Mouse (Mus musculus) CD8-positive naive resting alpha-beta T cell, adult 2 months (primary cell): ENCODE data around the gene Trpc4ap.
A peak's percentile ranks its signal among the peaks of the same experiment; 100 is the strongest.

ENCODE experiments used
- DNase-seq, 2 experiments: peaks; one replicate each; pipeline ENCODE4 v3.0.0; 2022; ENCODE audit warnings: low read depth in 2 of 2, low spot score in 2 of 2

Gene Trpc4ap

DNA sequence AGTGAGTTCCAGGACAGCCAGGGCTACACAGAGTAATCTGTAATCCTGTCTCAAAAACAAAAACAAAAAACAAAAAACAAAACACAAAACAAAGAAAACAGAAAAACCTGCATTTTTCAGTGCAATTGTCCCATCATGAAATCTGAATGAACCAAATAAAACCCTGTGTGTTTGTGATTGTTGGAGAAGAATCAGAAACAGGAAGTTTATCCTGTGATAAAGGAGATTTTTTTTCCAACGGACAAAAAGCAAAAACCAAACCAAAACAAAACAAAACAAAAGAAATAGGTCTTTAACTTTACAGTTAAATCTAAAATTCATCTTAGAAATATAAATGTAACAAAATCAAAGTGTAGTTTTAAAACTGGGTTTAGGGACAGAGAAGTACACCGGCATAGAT lies 2.4 kb upstream of the Trpc4ap start:
- DNase-seq = no peak

DNA sequence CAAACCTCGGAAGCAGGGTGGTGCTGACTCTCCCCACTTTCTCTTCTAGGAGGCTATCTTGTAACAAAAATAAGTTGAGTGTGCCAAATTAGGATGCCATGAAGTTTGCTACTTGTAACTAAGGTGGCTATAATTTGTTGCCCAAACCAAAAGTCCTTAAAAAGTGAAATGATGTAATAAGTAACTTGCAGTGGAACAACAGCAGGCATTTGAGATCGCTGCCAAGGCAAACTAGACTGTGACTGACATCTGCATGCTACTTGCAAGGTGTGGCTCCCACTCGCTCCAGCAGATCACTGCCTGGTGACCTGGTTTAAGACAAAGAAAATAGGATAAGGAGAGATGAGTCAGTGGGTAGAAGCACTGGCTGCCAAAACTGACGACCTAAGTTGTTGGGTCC lies 952 bp upstream of the Trpc4ap start:
- DNase-seq = no peak

DNA sequence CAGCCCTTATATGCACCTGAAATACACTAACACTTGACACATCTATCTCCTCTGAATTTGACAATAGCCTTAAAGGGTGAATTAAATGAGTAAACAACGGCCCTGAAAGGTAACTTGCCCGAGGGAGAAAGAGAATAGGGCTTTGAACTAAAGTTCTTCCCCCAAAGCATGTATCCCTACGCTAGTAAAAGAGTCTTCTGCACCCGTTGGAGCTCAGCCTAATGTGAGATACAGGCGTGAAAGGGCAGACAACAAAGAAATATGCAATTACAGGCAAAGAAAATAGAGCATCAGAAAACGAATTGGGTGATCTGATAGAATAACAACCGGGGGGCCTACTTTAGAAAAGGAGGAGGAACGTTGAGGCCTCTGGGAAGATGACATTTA lies 855 bp downstream of the Trpc4ap start:
- DNase-seq = no peak

DNA sequence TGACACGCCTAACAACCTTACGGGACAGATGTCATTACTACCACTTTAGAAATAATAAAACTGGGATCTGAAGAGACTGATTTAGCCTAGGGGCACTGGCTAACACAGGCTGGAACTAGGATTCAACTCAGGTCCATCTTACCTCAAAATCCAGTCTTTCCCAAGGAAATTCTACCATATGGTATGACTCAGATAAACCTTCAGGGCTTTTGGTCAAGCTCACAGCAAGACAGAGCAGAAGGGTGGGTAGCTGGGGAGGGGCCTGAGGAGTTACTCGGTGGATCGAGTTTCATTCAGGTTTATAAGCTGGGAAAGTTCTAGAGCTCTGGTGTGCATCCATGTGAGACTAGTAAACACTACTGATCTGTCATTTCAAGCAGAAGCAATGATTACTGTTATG lies 3.0 kb downstream of the Trpc4ap start:
- no peak for DNase-seq

DNA sequence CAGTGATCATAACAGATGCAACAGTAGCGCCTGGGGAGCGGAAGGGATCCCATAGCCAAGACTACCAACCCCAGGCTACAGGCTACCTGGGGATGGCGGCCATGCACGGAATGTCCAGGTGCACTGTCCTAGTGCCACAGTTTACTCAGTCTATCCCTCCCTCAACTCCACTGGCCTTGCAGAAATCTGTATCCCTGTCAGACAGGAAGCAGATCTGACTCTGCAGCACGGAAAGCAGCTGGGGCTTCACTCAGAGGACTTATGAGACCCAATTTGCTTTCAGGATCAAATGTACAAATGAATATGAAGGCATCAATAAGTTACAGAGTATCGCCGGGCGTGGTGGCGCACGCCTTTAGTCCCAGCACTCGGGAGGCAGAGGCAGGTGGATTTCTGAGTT lies 4.4 kb downstream of the Trpc4ap start:
- DNase-seq = no peak

DNA sequence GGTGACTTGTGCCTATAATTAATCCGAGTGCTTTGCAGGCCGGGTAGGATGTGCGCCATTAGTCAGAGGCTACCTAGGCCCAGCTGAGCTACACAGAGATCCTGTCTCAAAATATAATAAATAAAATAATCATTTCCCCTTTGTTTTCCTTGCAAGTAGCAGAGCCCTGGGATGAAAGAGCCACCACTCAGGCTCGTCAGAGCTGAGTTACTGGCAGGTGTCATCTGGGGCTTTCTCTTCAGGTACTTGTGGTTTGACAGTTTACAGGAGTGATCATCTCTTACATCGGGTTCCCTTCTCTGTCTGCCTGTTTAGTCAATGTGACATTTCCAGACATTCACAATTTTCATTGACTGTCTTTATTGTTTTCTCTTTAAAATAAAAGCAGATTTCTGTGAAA lies 5.6 kb downstream of the Trpc4ap start:
- DNase-seq = no peak

DNA sequence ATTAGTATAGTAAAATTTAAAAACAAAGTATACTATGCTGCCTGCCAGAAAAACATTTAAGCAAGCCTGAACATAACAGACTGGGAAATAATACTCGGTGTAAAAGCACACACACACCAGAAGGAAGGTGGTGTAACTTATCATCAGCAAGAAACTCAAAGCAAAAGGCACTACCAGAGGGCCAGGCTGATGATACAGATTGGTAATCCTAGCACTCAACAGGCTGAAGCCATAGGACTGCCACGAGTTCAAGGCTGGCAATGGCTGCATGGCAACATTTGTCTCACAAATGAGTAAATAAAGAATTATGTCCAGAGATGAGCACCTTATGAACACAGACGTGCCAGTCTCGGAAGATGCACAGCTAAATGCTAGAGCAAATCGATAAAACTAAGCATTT lies 8.4 kb downstream of the Trpc4ap start:
- no peak for DNase-seq

DNA sequence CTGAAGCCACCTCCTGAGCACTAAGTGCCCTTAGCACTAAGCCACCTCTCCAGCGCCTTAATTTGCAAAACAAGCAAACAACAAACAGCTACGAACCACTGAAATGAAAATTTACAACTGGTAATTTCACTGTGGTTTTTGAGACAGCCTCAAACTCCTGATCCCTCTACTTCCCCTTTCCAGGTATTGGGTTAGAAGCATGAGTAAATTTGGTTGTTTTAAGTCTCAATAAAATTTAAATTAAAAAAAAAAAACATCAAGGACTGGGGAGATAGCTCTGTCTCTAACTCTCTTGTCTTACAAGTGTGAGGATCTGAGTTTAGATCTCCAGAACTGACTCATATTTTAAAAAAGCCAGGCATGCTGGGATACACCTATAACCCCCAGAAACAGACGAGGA lies 9.0 kb downstream of the Trpc4ap start:
- DNase-seq = no peak

DNA sequence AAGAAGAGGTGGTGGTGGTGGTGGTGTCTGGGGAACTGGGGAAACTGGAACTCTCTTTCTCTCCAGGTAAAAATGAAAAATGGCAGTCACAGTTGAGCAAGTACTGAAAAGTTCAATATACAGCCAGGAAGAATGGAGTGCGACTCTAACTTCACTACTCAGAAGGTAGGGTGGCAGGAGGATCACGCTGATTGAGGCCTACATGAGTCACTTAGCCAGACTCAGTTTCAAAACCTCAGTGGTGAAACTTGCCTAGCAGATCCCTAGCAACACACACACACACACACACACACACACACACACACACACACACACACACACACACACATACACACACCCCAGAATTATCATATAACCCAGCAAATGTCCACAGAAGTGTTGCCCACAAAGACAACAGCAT lies 10.3 kb downstream of the Trpc4ap start:
- DNase-seq = peak in 1 of 2 experiments; percentile 9

DNA sequence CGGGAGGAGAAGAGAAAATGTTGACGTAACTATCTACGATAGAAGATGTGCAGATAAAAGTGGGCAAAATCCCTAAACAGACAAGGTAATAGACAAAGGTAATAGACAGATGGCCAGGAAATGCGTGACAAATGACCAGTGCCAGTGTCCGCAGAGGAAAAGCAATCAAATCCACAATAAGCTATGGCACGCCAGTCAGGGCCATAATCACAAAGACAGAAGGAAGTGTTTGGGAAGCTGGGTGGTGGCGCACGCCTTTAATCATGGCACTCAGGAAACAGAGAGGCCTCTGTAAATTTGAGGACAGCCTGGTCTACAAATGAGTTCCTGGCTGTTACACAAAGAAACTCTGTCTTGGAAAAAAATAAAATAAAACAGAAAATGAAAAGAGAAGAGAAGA lies 11.0 kb downstream of the Trpc4ap start:
- DNase-seq = no peak

DNA sequence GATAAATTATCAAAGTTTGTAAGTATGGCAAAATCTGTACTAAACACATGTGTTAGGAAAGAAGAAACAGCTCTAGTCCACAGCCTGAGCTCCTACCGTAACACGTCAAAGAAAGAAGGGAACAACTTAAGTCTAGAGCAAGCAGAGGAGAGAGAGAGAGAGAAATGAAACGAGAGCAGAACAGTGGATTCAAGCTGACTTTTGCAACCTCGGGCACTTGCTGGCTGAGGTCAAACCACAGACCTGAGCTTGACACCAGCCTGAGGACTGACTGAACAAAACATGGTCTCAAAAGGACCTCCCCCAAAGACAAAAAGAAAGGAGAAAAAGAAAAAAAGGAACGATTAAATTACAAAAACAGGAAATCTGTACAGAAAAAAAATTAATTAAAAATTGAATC lies 11.6 kb downstream of the Trpc4ap start:
- DNase-seq = peak in 1 of 2 experiments; percentile 12

DNA sequence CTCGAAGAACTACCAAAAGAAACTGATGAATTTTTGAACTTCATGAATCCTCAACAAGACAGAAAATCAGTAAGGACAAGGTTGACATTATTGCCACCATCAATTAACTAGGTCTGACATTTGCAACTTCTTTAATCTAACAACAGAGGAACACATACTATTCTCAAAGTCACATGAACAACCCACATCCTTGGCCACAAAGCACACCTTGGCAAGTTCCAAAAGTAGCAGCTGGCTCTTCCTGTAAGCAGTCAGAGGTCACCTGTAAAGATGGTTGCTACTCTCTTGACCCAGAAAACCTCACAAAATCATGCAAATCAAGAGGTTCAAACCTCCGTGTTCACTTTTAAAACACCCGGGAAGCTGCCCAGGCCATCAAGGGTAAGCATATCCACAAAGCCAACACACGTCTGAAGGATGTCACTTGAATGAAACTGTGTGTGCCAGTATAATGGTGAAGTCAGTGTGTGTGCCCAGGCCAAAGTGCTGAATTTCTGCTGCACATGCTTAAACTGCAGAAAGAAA lies 12.5 kb downstream of the Trpc4ap start:
- peak; percentile 26 to 49 for DNase-seq

DNA sequence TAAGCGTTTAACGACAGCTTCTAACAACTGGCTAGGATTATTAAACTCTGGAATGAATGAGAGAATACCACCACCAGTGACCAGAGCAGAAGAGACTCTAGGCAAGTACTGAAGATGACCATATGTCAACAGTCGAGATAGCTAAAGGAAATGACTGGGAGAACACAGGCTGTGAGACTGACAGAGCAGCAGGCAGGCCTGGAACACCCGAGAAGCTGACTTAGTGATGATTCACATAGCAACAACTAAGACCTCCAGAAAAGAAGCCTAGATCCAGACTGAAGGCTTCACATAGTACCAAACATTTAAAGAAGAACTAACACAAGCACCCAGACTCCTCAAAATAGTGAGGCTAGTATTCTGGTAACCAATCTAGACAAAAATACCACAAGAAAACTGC lies 17.1 kb downstream of the Trpc4ap start:
- DNase-seq = no peak

DNA sequence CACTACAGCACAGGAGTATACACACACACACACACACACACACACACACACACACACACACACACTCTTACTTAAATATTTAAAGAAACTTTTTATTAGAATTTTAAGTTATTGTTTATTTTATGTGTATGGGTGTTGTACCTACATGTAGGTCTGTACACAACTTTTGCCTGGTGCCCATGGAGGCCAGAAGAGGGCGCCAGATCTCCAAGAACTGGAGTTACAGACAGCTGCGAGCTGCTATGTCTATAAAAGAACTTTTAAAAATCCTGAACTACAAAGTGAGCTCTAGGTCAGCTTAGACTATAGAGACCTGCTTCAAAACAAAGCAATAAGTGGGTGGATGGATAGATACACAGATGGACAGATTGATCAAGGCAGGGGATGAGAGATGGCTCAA lies 18.6 kb downstream of the Trpc4ap start:
- peak; percentile 78 to 85 for DNase-seq

DNA sequence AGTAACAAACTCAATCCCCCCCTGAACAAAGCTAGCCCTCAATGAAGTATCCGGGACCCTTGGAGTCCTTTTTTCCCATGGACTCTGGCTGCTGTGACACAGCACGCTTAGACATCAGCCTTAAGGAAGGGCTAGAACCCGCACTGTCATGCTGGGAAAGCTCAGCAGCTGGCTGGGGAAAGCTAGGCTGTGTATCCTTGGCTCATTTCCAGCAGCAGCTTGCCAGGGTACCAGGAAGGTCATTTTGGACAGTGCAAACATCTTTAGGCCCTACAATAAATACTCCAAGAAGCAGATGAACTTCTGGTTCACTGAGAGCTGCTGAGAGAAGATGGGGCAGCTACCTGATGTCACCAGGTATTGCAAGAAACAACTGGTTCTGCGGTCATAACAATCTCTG lies 20.9 kb downstream of the Trpc4ap start:
- no peak for DNase-seq

DNA sequence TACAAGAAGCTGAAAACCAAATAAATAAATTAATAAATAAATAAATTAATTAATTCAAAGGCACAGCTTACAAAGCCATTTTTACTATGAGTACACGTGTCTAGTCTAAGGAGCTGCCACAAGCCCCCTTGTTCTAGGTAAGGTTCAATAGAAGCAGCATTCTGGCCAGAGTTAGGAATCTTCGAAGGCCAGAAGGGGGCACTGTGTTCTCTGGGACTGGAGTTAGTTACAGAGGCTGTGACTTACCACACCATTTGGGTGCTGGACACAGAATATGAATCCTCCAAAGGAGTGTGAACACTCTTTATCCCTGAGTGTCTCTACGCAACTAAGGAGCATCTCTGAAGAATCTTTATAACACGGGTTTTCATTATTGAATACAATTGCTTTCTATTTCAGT lies 23.7 kb downstream of the Trpc4ap start:
- peak; percentile 21 to 54 for DNase-seq

DNA sequence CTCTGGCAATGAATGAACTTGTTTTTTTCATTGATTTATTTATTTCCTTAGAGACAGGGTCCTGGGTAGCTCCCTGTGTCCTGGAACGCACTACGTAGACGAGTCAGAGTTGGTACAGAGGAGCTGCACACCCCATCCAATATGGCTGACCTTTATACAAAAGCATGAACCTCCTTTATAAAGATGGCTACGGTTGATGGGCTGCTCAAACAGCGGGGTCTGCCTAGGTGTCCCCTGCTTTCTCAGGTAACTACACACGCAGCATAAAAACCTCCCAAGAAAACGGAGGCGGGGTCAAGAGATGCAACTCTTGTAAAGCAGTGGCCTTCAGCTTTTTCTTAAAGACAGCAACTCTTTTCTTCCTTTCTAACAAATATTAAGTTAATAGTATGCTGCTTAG lies 24.3 kb downstream of the Trpc4ap start:
- no peak for DNase-seq

DNA sequence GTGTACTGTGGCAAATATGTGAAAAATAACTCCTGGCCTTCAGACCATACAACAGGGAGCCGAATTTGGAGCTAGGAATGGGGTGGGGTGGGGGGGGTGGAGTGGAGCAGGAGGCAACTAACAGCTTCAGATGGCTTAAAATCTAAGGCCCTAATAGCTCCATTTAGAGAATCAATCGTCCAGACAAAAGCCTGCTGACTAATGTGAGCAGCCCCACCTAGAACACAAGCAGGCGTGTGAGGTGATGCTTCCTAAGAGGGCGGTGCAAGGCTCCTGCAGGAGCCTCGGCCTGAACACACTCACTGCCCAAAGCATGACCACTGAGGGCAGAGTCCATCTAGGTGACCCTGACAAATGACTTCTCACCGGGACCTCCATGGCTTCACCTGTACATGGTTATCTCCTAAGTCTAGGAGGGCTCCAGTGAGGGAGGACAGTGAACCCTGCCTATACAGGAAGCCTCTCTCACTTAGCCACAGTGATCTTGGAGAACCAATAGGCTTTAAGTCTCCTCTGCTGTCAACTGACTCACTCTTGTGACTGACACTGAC lies 28.2 kb downstream of the Trpc4ap start:
- no peak for DNase-seq

DNA sequence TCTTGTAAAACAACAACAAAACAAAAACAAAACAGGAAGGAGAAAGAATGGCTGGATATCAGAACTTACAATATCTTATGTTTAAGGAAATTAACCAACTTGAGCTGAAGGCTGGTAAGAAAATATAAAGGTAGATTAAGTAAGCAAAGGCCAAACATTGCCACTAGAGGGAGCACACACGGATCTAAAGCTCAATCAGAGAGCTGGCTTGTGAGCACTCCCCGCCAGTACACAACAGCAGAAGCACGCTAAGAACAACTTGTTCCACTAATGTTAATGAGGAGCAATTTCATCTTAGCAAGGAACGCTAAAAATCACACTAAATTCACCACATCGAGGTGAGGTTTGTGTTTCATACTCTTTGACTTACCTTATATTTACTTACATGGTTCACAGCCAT lies 29.1 kb downstream of the Trpc4ap start:
- DNase-seq = peak; percentile 37 to 50

DNA sequence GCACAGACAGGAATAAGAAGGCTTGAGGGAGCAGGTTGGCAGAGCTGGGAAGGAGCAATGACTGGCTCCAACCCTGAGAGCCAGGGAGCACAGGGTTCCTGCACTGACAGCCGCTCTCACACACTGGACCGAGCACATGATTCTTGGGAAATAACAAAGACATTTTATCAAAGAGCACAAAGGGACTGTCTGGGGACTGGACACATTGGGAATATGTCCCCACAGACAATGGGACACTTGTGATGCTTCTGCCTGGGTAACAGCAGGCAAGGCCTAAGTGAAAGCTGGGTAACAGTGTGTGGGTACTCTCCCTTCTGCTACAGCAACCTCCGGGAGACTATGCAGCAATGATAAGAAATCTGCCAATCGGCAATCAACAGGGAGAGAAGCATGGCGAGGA lies 29.8 kb downstream of the Trpc4ap start:
- no peak for DNase-seq

DNA sequence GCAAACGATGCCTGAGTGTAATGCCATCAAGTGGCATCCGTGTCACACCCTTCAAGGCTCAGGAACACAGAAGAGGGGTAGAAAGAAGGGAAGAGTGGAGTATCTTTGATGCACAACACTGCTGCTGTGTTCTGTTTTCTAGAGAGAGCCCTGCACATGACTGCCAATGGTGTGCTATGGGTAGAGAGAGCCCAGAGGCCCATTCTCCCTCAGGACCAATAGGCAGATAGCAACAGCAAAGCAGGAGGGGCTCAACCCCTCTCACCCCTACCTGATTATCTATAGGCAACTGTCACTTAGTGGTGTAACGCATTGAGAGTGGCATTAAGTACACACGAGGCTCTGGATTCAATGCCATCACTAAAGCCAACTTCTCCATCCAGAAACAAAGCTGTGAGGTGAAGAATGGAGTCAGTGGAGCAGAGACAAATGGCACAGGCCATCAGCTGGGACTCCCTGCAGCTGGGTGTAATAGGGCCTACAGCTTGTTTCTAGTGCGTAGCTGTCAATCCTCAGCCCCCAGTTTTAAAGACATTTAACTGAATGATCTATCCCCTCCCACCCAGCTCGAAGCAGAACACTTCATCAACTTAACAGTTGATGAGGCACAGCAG lies 36.3 kb downstream of the Trpc4ap start:
- DNase-seq = no peak

DNA sequence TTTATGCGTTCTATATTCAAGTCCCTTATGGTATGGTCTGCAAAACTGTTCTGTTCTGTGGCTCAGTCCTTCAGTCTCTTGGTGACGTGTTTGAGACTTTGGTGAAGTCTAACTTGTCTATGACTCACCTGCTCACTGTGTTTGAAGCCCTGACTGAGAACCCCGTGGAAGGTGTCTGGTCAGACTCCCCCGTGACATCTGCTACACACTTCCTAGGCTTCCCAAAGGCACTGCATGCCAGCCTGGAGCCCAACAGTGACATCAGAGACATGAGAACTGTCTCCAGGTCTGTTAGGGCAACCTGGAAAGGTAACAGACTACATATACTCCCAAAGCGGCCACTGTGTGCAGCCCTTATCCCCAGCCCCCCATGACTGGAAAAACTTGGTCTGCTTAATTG lies 39.6 kb downstream of the Trpc4ap start:
- DNase-seq = no peak

DNA sequence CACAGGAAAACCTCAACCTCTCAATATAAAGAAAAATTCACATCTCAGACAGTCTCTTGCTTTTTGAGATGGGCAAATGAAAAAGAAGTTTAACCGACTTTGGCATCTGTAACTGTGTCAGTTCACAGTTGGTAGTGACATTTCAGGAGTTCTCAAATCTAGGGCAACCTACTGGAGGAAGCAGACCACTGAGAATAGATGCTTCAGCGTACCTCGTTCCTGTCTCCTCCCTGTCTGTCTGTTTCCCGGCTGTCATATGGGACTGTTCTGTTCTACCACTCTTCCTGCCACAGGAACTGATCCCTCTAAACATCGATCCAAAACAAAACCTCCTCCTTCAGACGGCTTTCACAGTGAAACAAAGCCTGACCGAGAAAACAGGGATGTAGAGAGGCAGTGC lies 46.4 kb downstream of the Trpc4ap start:
- no peak for DNase-seq
